Mouse (Mus musculus) neural tube, embryonic 12.5 days (tissue): ENCODE measurements around the gene P3h4. TPM values are rescaled to one million over a fixed set of nuclear protein-coding genes. Genes with fewer than 3 reads are reported as not detected.

ENCODE experiments used
- ATAC-seq: fragments of 200-750 bp; cut with Nextera tagmentation; 2 replicates; pipeline ENCODE4 v1.8.0; 2017; ENCODE audit warnings: low read depth, mild to moderate bottlenecking, moderate TSS enrichment, moderate library complexity; ENCODE audit not compliant: low FRiP score
- H3K27ac ChIP-seq: fragments of 300-500 bp; sonication (generic); 2 replicates; pipeline ENCODE4 v1.5.1; 2016
- H3K27me3 ChIP-seq: fragments of 300-500 bp; sonication (generic); replicated peaks from 2 replicates; pipeline ENCODE4 v1.6.1; 2016; ENCODE audit warnings: mild to moderate bottlenecking
- H3K36me3 ChIP-seq: fragments of 300-500 bp; sonication (generic); 2 replicates; pipeline ENCODE4 v1.6.1; 2016; ENCODE audit warnings: mild to moderate bottlenecking
- H3K4me1 ChIP-seq: fragments of 300-500 bp; sonication (generic); 2 replicates; pipeline ENCODE4 v1.6.1; 2016
- H3K4me2 ChIP-seq: fragments of 300-500 bp; sonication (generic); replicated peaks from 2 replicates; pipeline ENCODE4 v1.6.1; 2016; ENCODE audit warnings: mild to moderate bottlenecking
- H3K4me3 ChIP-seq: fragments of 300-500 bp; sonication (generic); 2 replicates; pipeline ENCODE4 v1.5.1; 2016
- H3K9ac ChIP-seq: fragments of 300-500 bp; sonication (generic); 2 replicates; pipeline ENCODE4 v1.6.1; 2016; ENCODE audit warnings: mild to moderate bottlenecking
- H3K9me3 ChIP-seq: fragments of 300-500 bp; sonication (generic); 2 replicates; pipeline ENCODE4 v1.6.1; 2016; ENCODE audit warnings: mild to moderate bottlenecking
- WGBS: fragments of 180-500 bp; shearing (Covaris S2); methylation state at CpG from one replicate; pipeline ENCODE4 v1.1.7; 2016; 5-methylcytosine and 5-hydroxymethylcytosine counted together
- polyA plus RNA-seq: library from polyadenylated mRNA; unstranded; fragments of >200 nt; fragmentation: Nextera tagmentation; extraction: Ambion mirVana; gene quantifications from 2 replicates; pipeline ENCODE4 v1.2.1, GENCODE M21; 2016

Gene P3h4
- polyA plus RNA-seq, 1 experiment from 2014 or later = 26.7 TPM

DNA sequence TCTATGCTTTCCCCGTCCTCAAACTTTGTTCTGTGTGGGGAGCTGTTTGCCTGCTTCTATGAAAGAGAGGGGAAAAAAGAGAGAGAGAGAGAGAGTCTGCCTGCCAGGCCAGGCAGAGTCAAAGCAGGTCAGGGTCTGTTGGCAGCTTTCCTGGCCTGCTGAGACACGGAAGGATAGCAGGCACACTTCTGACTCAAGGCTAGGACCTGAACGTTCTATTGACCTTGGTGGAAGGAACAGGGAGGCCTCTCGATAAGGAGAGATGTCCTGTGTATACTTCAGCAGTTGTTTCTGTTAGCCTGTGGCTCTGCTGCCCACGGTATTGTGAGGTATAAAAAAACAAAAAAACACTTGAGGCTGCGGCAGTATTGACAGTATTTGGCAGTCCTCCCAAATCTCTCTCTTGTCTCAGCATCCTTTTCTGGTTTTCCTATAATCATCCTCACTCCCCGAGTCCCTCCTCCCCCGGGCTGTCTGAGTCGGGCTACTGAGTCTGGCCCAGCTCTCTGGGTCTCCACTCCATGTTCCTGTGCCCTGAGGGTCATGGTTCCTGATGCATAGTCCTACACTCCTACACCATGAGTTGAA, 14.1 kb upstream of the P3h4 start:
- WGBS = 85% methylated on average over 9 of the region's 9 CpGs
- Histone ChIP-seq H3K9ac (no peak overlapping the region), H3K27ac (no peak overlapping the region)

DNA sequence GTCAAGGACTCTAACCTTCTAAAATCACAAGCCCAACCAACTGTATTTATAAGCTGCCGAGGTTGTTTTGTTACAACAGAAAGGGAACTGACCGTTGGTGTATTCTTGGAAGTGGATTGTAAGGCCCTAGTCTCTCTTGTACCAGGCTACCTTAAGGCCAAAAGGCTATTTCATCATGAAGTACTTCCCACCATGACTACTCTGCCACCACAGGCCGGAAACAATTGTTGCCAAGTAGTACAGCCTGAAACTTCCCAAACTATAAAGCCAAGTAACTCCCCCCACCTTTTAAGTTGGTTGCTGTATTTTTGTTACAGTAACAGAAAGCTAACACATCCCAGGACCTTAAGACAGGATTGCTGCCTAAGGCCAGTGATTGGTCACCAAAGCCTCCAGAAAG, 12.2 kb upstream of the P3h4 start:
- Histone ChIP-seq H3K4me3 (no peak overlapping the region), H3K27ac (no peak overlapping the region), H3K4me1 (no peaks in the 10 kb centered on the region), H3K9ac (no peak overlapping the region), H3K4me2 (no peak overlapping the region), H3K27me3 (no peaks in the 10 kb centered on the region), H3K36me3 (peaks cover 19% of the 10 kb centered on the region), H3K9me3 (no peaks in the 10 kb centered on the region)
- WGBS = 83% methylated on average over 3 of the region's 3 CpGs
- no peak for ATAC-seq

More for the DNA sequence above, 14.1 kb upstream of the P3h4 start:
- Histone ChIP-seq H3K4me1 (no peaks in the 10 kb centered on the region), H3K27me3 (no peaks in the 10 kb centered on the region), H3K36me3 (peaks cover 26% of the 10 kb centered on the region), H3K4me2 (no peak overlapping the region), H3K4me3 (no peak overlapping the region), H3K9me3 (no peaks in the 10 kb centered on the region)
- no peak for ATAC-seq

DNA sequence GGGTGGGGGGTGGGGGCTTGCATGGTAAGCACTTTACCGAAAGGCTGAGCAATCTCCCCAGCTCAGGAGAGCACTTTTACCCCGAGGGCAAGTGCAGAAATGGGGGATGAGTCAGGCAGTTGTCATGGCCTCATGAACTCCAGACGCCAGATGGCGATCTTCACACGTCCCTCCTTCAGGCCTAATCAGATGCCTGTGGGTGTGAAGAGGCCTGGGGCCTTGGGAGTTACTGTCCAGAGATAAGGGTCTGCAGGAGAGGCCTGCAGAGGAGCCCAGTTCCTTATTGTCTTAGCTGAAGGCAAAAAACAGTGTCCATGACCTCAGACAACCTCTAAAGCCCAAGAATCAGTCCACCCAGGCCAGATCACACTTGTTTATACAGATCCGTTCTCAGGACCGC, 11.2 kb upstream of the P3h4 start:
- Histone ChIP-seq H3K27me3 (no peaks in the 10 kb centered on the region), H3K27ac (no peak overlapping the region), H3K9ac (no peak overlapping the region), H3K36me3 (peaks cover 16% of the 10 kb centered on the region), H3K9me3 (no peaks in the 10 kb centered on the region), H3K4me3 (no peak overlapping the region), H3K4me2 (no peak overlapping the region), H3K4me1 (no peaks in the 10 kb centered on the region)
- WGBS = 31% methylated on average over 7 of the region's 7 CpGs
- ATAC-seq = no peak; the same call in 1 of the 2 replicates

DNA sequence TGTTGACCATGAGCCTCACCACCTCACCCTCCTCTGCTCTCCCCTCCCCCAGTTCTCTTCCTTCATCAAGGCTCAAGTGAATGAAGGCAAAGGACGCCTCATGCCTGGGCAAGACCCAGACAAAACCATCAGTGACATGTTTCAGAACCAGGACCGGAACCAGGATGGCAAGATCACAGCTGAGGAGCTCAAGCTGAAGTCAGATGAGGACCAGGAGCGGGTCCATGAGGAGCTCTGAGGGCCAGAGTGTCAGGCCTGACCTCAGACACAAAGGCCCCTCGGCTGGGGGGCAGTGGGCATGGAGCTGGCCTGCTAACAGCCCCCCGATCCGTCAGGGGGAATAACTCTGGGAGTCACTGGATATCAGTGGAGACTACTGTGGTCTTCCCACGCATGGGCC, 9.2 kb upstream of the P3h4 start:
- Histone ChIP-seq H3K36me3 (no peaks in the 10 kb centered on the region), H3K27me3 (no peaks in the 10 kb centered on the region), H3K4me1 (no peaks in the 10 kb centered on the region), H3K4me2 (no peak overlapping the region), H3K4me3 (no peak overlapping the region), H3K9ac (no peak overlapping the region), H3K9me3 (no peaks in the 10 kb centered on the region), H3K27ac (no peak overlapping the region)
- ATAC-seq = no peak
- 85% methylated on average over 7 of the region's 7 CpGs for WGBS

DNA sequence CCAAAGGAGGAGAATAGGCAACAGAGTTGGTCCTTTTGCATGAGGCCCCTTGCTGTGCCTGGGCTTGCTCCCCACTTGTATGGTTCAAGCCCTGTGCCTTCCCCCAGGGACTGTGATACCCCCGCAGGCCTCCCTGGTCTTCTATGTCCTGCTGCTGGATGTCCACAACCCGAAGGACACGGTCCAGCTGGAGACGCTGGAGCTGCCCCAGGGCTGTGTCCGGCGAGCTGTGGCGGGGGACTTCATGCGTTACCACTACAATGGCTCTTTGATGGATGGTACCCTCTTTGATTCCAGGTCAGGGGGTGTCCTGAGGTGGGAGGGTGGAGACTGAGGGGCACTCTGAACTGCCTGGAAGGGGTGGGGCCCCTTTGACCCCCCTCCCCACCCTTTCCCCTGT, 6.9 kb upstream of the P3h4 start:
- Histone ChIP-seq H3K36me3 (no peaks in the 10 kb centered on the region), H3K27me3 (peaks cover 9% of the 10 kb centered on the region), H3K9ac (no peak overlapping the region), H3K9me3 (no peaks in the 10 kb centered on the region), H3K4me2 (no peak overlapping the region), H3K27ac (no peak overlapping the region), H3K4me3 (no peak overlapping the region), H3K4me1 (no peaks in the 10 kb centered on the region)
- 52% methylated on average over 8 of the region's 8 CpGs for WGBS
- ATAC-seq = no peak

DNA sequence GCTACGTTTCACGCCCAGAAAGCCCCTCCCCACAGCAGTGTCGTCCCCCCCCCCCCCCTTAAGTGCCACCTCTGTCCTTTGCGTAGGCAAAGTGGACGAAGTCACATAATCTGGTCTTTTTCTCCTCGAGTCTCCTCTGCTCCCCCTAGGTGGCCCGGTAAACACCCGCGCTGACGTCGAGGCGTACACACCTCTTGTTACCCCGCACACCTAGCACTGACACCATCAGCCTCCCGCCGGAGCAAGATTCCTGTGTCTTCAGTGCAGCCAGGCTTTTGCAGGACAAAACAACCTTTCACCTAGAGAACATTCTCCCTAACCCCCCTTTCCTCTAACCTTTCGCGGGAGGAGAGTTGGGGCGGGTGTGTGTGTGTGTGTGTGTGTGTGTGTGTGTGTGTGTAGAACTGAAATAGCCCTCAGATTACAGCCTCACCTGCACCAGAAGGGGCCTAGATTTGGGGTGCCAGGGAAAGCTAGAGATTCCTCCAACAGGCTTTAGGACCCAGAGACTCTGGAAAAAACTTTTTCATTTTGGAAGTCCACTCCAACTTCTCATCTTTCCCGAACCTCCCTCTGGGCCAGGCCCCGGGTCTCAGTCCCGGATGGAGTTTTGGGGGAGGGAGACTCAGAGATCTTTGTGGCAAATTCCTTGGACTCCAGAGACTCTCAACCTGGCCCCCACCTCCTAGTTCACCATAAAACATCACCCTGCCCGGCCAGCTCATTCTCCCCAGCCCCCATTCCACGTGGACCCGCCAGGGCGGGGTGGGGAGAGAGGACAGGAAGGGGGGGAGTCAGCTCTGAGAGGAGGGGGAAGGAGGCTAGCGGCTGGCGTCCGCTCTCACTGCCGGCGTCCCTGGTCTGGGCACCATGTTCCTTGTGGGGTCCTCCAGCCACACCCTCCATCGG, 532 bp upstream of the P3h4 start, which contains the start of gene Fkbp10:
Gene Fkbp10 (plus strand): TSS at position 784 of the 909 bp plus-strand sequence.
- peak within 1 kb of the TSS; percentile 75 for H3K4me2 ChIP-seq
- 2% methylated on average over 31 of the region's 31 CpGs for WGBS
- H3K9me3 ChIP-seq = no peaks in the 10 kb centered on the region
- ATAC-seq = peak; percentile 43
- H3K27ac ChIP-seq = 0 out of 2 replicates have a peak within 1 kb of the TSS, but pooled peaks have one; percentile 50
- peak within 1 kb of the TSS; percentile 66 for H3K4me3 ChIP-seq
- H3K4me1 ChIP-seq = peaks cover 17% of the 10 kb centered on the region
- H3K36me3 ChIP-seq = no peaks in the 10 kb centered on the region
- H3K27me3 ChIP-seq = peaks cover 32% of the 10 kb centered on the region
- H3K9ac ChIP-seq = peak within 1 kb of the TSS; percentile 71

DNA sequence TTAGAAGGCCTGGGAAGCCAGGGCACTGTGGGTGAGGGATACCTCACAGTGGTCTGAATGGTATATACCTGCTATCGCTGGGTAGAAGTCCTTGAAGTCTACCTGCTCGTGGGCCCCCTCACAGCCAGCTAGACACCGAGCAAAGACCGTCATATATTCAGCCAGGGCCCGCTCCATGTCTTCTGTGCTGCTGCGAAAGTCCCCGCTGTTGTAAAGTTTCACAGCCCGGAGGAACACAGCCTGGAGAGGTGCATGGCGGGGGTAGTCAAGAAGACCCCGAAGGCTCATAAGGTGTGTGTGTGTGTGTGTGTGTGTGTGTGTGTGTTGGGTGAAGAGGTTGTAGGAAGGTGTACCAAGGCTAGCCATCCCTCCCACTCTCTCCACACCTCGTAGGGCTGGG, 1.1 kb downstream of the P3h4 start:
- ATAC-seq = no peak
- Histone ChIP-seq H3K4me2 (peak overlapping the region; percentile 75), H3K4me3 (peak overlapping the region; percentile 66), H3K27me3 (peaks cover 32% of the 10 kb centered on the region), H3K27ac (no peak overlapping the region), H3K36me3 (no peaks in the 10 kb centered on the region), H3K4me1 (peaks cover 17% of the 10 kb centered on the region), H3K9ac (peak overlapping the region; percentile 71), H3K9me3 (no peaks in the 10 kb centered on the region)
- 72% methylated on average over 11 of the region's 11 CpGs for WGBS

DNA sequence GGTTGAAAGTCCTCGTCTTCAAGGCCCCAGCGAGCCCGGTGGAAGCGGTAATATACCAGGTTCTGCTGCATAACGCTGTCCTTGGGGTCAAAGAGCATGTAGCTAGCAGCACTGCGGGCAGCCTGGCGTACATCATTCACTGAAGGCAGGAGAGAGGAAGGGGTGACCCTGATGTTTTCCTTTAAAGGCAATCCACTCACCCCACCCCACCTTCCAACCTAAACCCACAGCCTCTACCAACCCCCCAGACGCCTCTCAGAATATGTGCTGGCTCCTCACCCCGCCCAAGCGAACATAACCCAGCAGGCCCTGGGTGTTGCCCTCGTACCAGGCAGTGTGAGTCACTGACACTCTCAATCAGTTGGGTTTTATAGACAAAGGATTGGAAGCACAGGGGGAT, 2.9 kb downstream of the P3h4 start:
- ATAC-seq = no peak
- Histone ChIP-seq H3K36me3 (no peaks in the 10 kb centered on the region), H3K27ac (no peak overlapping the region), H3K4me1 (peaks cover 17% of the 10 kb centered on the region), H3K27me3 (peaks cover 25% of the 10 kb centered on the region), H3K9ac (no peak overlapping the region), H3K4me2 (no peak overlapping the region), H3K4me3 (no peak overlapping the region), H3K9me3 (no peaks in the 10 kb centered on the region)
- 84% methylated on average over 11 of the region's 11 CpGs for WGBS

DNA sequence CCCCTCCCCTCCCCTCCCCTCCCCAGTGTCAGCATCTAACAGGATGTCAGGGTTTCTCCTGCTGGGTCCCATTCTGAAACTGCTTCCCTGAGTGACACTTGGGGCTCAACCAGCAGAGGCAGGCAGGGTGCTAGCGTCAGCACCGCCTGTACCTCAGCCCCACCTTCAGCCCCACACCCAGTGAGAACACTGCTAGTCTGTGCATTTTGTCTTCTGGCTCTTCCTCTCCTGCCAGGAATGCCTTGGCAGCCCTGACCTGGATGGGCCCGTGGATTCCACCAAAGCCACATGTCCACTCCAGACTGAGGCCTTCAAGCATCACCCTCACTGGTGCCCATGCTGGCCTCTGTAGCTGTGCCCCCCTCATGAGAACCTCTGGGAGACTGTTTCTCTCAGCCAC, 5.0 kb downstream of the P3h4 start:
- no peak overlapping the region for H3K4me3 ChIP-seq
- H3K27ac ChIP-seq = no peak overlapping the region
- ATAC-seq = no peak
- H3K4me2 ChIP-seq = no peak overlapping the region
- peaks cover 6% of the 10 kb centered on the region; the same call in 1 of the 2 replicates for H3K27me3 ChIP-seq
- no peak overlapping the region for H3K9ac ChIP-seq
- no peaks in the 10 kb centered on the region for H3K9me3 ChIP-seq
- H3K4me1 ChIP-seq = peaks cover 17% of the 10 kb centered on the region
- WGBS = 90% methylated on average over 3 of the region's 3 CpGs
- no peaks in the 10 kb centered on the region for H3K36me3 ChIP-seq

DNA sequence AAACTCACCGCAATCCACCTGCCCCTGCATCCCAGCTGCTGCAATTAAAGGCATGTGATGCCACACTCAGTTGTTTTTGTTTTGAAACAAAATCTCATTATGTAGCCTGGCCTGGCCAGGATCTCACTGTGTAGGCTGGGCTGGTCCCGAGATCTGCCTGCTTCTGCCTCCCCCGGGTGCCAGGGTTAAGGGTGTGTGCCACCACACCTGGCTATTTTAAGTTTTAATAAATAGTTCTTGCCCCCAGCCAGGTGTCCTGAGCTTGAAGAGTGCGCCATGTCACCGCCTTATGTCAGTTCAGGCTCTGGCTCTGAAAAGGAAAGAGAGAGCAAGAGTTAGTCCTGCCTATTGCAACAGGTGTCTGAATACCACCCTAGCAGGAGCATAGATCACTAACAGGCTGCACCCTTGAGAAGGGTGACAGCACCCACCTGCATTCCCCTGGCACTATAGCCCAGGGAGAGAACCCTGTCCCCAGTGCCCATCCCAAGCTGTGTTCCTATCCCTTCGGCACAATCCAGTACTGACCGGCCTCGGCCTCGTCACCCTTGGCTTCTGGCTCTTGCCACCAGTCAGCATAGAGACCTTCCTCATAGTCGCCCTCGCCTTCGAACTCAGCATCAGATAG, 5.7 kb downstream of the P3h4 start:
- H3K4me3 ChIP-seq = no peak overlapping the region
- H3K9ac ChIP-seq = no peak overlapping the region
- H3K36me3 ChIP-seq = no peaks in the 10 kb centered on the region
- H3K27me3 ChIP-seq = peaks cover 6% of the 10 kb centered on the region; the same call in 1 of the 2 replicates
- H3K27ac ChIP-seq = no peak overlapping the region
- peaks cover 14% of the 10 kb centered on the region for H3K4me1 ChIP-seq
- H3K4me2 ChIP-seq = no peak overlapping the region
- H3K9me3 ChIP-seq = no peaks in the 10 kb centered on the region
- ATAC-seq = no peak
- WGBS = 91% methylated on average over 12 of the region's 12 CpGs

DNA sequence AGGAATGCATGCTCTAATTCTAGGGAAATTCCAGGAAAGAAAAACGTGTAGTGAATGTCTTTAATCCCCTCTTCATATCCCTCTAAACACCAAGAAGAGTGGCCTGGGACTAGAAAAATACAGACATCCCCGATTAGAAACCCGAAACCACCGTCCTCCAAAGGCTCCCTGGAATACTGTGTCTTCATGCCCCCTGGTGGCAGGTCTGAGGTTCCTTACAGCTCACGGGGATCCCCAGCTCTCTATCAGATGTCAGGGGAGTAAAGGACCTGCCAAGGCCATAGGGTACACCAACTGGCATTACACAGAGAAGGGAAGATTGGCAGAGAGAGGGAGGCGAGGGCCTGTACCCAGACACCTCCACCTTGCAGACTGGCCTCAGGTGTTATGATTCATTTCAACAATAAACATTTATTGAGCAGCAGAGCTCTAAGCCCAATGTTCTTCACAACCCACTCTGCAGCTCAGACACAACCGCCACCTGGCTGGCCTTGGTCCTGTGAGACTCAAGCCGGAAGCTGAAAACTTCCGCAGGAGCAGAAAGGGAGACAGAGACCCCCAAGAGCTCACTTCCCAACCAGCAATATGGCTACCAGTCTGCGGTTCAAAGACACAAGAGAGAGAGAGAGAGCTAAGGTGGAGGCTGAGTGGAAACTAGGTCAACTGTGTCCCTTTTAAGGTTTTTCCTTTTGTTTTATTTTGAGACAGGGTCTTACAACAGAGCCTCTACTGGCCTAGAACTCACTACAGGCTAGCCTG, 6.4 kb downstream of the P3h4 start:
- H3K36me3 ChIP-seq = no peaks in the 10 kb centered on the region
- no peak for ATAC-seq
- no peak overlapping the region for H3K27ac ChIP-seq
- no peak overlapping the region for H3K4me2 ChIP-seq
- H3K9ac ChIP-seq = no peak overlapping the region
- H3K4me3 ChIP-seq = no peak overlapping the region
- H3K9me3 ChIP-seq = no peaks in the 10 kb centered on the region
- peaks cover 11% of the 10 kb centered on the region for H3K4me1 ChIP-seq
- 47% methylated on average over 10 of the region's 10 CpGs for WGBS
- 0 out of 2 replicates have a peak, but pooled peaks cover 4% of the 10 kb centered on the region for H3K27me3 ChIP-seq
